Mouse (Mus musculus): ENCODE measurements around the gene Ppara. TPM values are rescaled to one million over a fixed set of nuclear protein-coding genes. Genes with fewer than 3 reads are reported as not detected.

The Ppara gene
- total RNA-seq (2021) = 1 to 10 TPM; 6.9 to 9.3 TPM
- long read RNA-seq, experiment 1, partial matches to known transcripts = 1 of 2 reads
- long read RNA-seq, experiment 1, other reads (novel, unspliced or antisense) = 1 of 2 reads
- long read RNA-seq, experiment 2, partial matches to known transcripts = 3 of 5 reads
- long read RNA-seq, experiment 2, other reads (novel, unspliced or antisense) = 2 of 5 reads

- no peak for DNase-seq (ENCODE audit: low spot score in 2 of 2)
These were observed at the start of gene Ppara for GRCm38 (mm10) chr15:85734571-85735033. Gene Ppara (plus strand): TSS chr15:85734983.

GRCm38 (mm10) chr15:85686641-85687395 lies 48.0 kb upstream of the Ppara start:
- DNase-seq (ENCODE audit: low spot score in 2 of 2) = peak; percentile 60 to 80

- no peak for DNase-seq (ENCODE audit: low spot score in 2 of 2)
These were observed 47.0 kb upstream of the Ppara start for GRCm38 (mm10) chr15:85687630-85688410.

- peak in 1 of 2 experiments; percentile 56 for DNase-seq (ENCODE audit: low spot score in 2 of 2)
These were observed 46.0 kb upstream of the Ppara start for GRCm38 (mm10) chr15:85688734-85689133.

GRCm38 (mm10) chr15:85689523-85689922 lies 45.3 kb upstream of the Ppara start:
- no peak for DNase-seq (ENCODE audit: low spot score in 2 of 2)

GRCm38 (mm10) chr15:85690058-85690457 lies 44.7 kb upstream of the Ppara start:
- DNase-seq (ENCODE audit: low spot score in 2 of 2) = no peak

- DNase-seq (ENCODE audit: low spot score in 2 of 2) = no peak
These were observed 43.9 kb upstream of the Ppara start for GRCm38 (mm10) chr15:85690875-85691274.

- DNase-seq (ENCODE audit: low spot score in 2 of 2) = no peak
These were observed 41.7 kb upstream of the Ppara start for GRCm38 (mm10) chr15:85693115-85693514.

- DNase-seq (ENCODE audit: low spot score in 2 of 2) = no peak
These were observed 41.0 kb upstream of the Ppara start for GRCm38 (mm10) chr15:85693819-85694218.

- no peak for DNase-seq (ENCODE audit: low spot score in 2 of 2)
These were observed 40.4 kb upstream of the Ppara start for GRCm38 (mm10) chr15:85694379-85694778.

- no peak for DNase-seq (ENCODE audit: low spot score in 2 of 2)
These were observed 39.5 kb upstream of the Ppara start for GRCm38 (mm10) chr15:85695304-85695703.

- DNase-seq (ENCODE audit: low spot score in 2 of 2) = no peak
These were observed 36.3 kb upstream of the Ppara start for GRCm38 (mm10) chr15:85698345-85699034.

- no peak for DNase-seq (ENCODE audit: low spot score in 2 of 2)
These were observed 35.3 kb upstream of the Ppara start for GRCm38 (mm10) chr15:85699452-85699851.

- no peak for DNase-seq (ENCODE audit: low spot score in 2 of 2)
These were observed 34.8 kb upstream of the Ppara start for GRCm38 (mm10) chr15:85699862-85700501.

GRCm38 (mm10) chr15:85700716-85701115 lies 34.1 kb upstream of the Ppara start:
- no peak for DNase-seq (ENCODE audit: low spot score in 2 of 2)

- no peak for DNase-seq (ENCODE audit: low spot score in 2 of 2)
These were observed 33.5 kb upstream of the Ppara start for GRCm38 (mm10) chr15:85701128-85701930.

- peak in 1 of 2 experiments; percentile 59 for DNase-seq (ENCODE audit: low spot score in 2 of 2)
These were observed 32.3 kb upstream of the Ppara start for GRCm38 (mm10) chr15:85702411-85702951.

GRCm38 (mm10) chr15:85703194-85703641 lies 31.6 kb upstream of the Ppara start:
- no peak for DNase-seq (ENCODE audit: low spot score in 2 of 2)

GRCm38 (mm10) chr15:85703858-85704257 lies 30.9 kb upstream of the Ppara start:
- no peak for DNase-seq (ENCODE audit: low spot score in 2 of 2)

Data from gastrocnemius, postnatal 4 days (tissue).